Mouse (Mus musculus) kidney, adult 2 months (tissue): ENCODE results near the gene Rabgap1. TPM values are rescaled to one million over a fixed set of nuclear protein-coding genes. Genes with fewer than 3 reads are reported as not detected.
"Not testable (repeated sequence)": the region's sequence is repeated elsewhere in the genome, so short reads cannot be mapped to it uniquely, and the experiment has no call there.

Experiments used
- DNase-seq: peaks from one replicate; pipeline ENCODE4 v3.0.0; 2021
- H3K27ac ChIP-seq: fragments of 200-500 bp; 2 replicates; pipeline ENCODE4 v1.5.1; 2012; ENCODE audit warnings: low read depth, low read length, control low read depth, inconsistent platforms; ENCODE audit not compliant: insufficient read depth
- H3K27me3 ChIP-seq: fragments of 200-500 bp; replicated peaks from 2 replicates; pipeline ENCODE4 v1.6.1; 2012; ENCODE audit warnings: mild to moderate bottlenecking, moderate library complexity, low read length, inconsistent platforms; ENCODE audit not compliant: control insufficient read depth, insufficient read depth
- H3K36me3 ChIP-seq: fragments of 200-500 bp; 2 replicates; pipeline ENCODE4 v1.6.1; 2012; ENCODE audit warnings: mild to moderate bottlenecking, moderate library complexity, low read length, inconsistent platforms; ENCODE audit not compliant: control insufficient read depth, insufficient read depth
- H3K4me1 ChIP-seq: fragments of 200-500 bp; 2 replicates; pipeline ENCODE4 v1.6.1; 2011; ENCODE audit warnings: low read length; ENCODE audit not compliant: control insufficient read depth, insufficient read depth
- H3K4me3 ChIP-seq: fragments of 200-500 bp; 2 replicates; pipeline ENCODE4 v1.5.1; 2011; ENCODE audit warnings: mild to moderate bottlenecking, low read depth, low read length, control low read depth; ENCODE audit not compliant: insufficient read depth
- CTCF ChIP-seq: fragments of 200-500 bp; conservative IDR thresholded peaks from 2 replicates; pipeline ENCODE4 v1.5.1; 2011; ENCODE audit warnings: low read depth, mild to moderate bottlenecking, control low read depth, low read length, moderate library complexity, mixed read lengths; ENCODE audit not compliant: insufficient read depth, insufficient read length
- POLR2A ChIP-seq: fragments of 200-500 bp; IDR thresholded peaks from one replicate; pipeline ENCODE4 v1.6.1; 2011; ENCODE audit warnings: low read depth, low read length, control low read depth
- WGBS: fragments of 180-500 bp; shearing (Covaris S2); methylation state at CpG from one replicate; pipeline ENCODE4 v1.1.7; 2018; 5-methylcytosine and 5-hydroxymethylcytosine counted together
- polyA plus RNA-seq: library from polyadenylated mRNA; depleted of rRNA; stranded (reverse); fragments of >200 nt; gene quantifications from 2 replicates; pipeline ENCODE4 v1.2.3, GENCODE M21; 2012

The Rabgap1 gene
- polyA plus RNA-seq, 1 experiment: 10.5 TPM

DNA sequence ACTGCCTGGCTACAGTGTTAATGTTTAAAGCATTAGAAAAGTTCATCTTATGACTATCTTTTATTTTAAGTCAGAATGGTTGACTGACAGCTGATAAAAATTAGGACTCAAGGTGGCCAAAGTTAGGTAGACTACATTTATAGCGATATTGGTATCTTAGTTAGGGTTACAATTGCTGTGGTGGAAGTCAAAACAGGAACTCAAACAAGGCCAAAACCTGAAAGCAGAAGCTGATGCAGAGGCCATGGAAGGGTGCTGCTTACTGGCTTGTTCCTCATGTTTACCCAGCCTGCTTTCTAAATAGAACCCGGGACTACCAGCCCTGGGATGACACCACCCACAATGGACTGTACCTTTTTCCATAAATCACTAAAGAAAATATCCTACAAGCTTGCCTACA is 41.1 kb downstream of the Rabgap1 start:
- no peak for TF ChIP-seq CTCF
- no peak for TF ChIP-seq POLR2A
- Histone ChIP-seq H3K4me3 (no peak overlapping the region), H3K27me3 (no peaks in the 10 kb centered on the region), H3K4me1 (no peaks in the 10 kb centered on the region), H3K27ac (no peak overlapping the region), H3K36me3 (peaks cover 2% of the 10 kb centered on the region)
- WGBS: 82% methylated on average over 2 of the region's 2 CpGs
- DNase-seq: no peak

GRCm38 (mm10) chr2:37485370-37485769 is 42.3 kb downstream of the Rabgap1 start:
- H3K27ac ChIP-seq: no peak overlapping the region
- H3K4me3 ChIP-seq: no peak overlapping the region
- TF ChIP-seq POLR2A: no peak
- no peak for TF ChIP-seq CTCF
- WGBS: 53% methylated on average over 1 of the region's 1 CpGs
- peaks cover 2% of the 10 kb centered on the region for H3K36me3 ChIP-seq
- peak; percentile 64 for DNase-seq
- H3K27me3 ChIP-seq: no peaks in the 10 kb centered on the region
- H3K4me1 ChIP-seq: no peaks in the 10 kb centered on the region

DNA sequence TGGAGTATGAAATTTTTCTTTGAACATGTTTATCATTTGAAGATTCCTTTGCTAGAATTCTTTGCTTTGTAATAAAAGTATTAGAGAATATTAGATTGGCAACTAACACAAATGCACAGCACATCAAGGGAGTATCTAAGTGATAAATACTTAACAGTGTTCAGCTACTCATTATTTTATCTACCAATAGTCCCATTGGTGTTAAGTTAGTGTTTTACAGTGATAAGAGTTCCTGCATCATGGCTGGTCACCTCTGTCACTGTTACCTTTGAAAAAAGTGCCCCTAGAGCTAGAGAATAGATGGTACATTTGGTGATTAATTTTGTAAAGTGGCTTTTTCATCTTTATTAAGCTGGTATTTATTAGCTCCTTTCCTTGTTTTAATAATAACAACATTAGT is 43.3 kb downstream of the Rabgap1 start:
- DNase-seq: no peak
- no peaks in the 10 kb centered on the region for H3K27me3 ChIP-seq
- TF ChIP-seq CTCF (no peak), POLR2A (no peak)
- H3K4me3 ChIP-seq: no peak overlapping the region
- H3K27ac ChIP-seq: no peak overlapping the region
- H3K4me1 ChIP-seq: no peaks in the 10 kb centered on the region
- H3K36me3 ChIP-seq: peaks cover 2% of the 10 kb centered on the region

- Histone ChIP-seq H3K36me3 (peaks cover 7% of the 10 kb centered on the region), H3K4me1 (no peaks in the 10 kb centered on the region), H3K4me3 (no peak overlapping the region), H3K27me3 (no peaks in the 10 kb centered on the region), H3K27ac (no peak overlapping the region)
- WGBS: 91% methylated on average over 2 of the region's 2 CpGs
- TF ChIP-seq POLR2A (no peak), CTCF (no peak)
- no peak for DNase-seq
These were observed 45.9 kb downstream of the Rabgap1 start for GRCm38 (mm10) chr2:37488956-37489355.

DNA sequence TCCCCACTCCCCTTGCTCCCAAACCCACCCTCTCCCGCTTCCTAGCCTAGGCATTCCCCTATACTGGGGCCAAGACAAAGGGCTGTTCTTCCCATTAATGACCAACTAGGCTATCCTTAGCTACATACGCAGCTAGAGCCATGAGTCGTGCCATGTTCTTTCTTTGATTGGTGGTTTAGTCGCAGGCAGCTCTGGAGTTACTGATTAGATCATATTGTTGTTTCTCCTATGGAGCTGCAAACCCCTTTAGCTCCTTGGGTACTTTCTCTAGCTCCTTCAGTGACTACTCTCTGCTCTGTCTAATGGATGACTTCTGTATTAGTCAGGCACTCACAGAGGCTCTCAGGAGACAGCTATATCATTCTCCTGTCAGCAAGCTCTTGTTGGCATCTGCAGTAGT is 54.2 kb downstream of the Rabgap1 start:
- TF ChIP-seq POLR2A: no peak
- TF ChIP-seq CTCF: no peak
- Histone ChIP-seq H3K27me3 (no peaks in the 10 kb centered on the region), H3K4me3 (no peak overlapping the region), H3K36me3 (peaks cover 1% of the 10 kb centered on the region), H3K27ac (no peak overlapping the region), H3K4me1 (no peaks in the 10 kb centered on the region)
- DNase-seq: no peak
- 95% methylated on average over 4 of the region's 4 CpGs for WGBS

DNA sequence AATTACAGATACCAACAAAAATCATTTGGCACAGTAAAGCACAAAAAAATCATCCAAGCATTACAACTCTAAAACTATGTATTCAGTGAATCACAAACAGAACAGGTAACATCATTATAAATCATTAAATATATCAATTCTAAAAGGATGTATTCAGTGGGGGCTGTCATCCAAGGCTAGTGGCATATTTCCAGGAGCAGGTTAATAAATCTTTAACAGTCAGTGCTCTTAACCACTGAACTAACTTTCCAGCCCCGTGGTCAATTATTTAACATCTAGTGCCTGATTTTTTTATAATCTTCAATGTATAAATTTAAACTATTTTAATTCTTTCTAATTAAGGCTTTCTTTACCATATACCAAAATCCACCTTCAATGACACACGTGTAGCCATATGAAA is 62.8 kb downstream of the Rabgap1 start:
- 33% methylated on average over 2 of the region's 2 CpGs for WGBS
- peak; percentile 55 for DNase-seq
- H3K4me3 ChIP-seq, H3K27ac ChIP-seq, H3K4me1 ChIP-seq, H3K36me3 ChIP-seq, H3K27me3 ChIP-seq: not testable (repeated sequence)

DNA sequence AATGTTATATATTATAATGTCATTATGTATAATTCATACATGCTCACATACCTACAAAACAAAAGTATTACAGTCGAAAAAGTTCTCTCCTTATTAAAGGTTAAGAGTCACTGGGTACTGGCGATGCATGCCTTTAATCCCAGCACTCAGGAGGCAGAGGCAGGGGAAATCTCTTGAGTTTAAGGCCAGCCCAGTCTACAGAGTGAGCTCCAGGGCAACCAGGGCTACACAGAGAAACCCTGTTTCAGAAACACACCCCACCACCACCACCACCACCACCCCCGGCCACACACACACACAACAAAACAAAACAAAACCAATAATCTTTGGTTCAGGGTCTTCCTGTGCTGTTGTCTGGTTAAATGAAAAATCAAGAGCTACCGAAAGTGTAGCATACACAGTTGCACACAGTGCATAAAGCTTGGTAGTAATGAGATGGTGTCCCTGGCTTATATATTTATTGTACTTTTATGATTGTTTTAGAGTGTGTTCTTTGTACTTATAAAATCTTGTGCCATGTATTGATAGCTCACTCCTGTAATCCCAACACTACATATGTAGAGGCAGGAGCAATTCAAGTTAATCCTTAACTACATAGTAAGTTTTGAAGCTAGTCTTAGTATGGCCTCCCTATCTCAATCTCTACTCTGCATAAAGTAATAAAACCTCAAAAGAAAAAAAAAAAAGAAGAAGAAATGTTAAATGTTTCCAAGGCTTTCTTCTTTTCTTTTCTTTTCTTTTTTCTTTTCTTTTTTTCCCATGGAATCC is 68.2 kb downstream of the Rabgap1 start:
- Histone ChIP-seq H3K4me3 (no peak overlapping the region), H3K36me3 (peaks cover 5% of the 10 kb centered on the region; the same call in 1 of the 2 replicates), H3K27ac (no peak overlapping the region), H3K4me1 (no peaks in the 10 kb centered on the region), H3K27me3 (no peaks in the 10 kb centered on the region)
- 94% methylated on average over 4 of the region's 4 CpGs for WGBS
- TF ChIP-seq CTCF (no peak), POLR2A (no peak)
- no peak for DNase-seq
